21 mouse cellular contexts compared by ENCODE assay signal in genomic region chr17:10069251-10069650, GRCm38 (mm10).
"Had no signal": no experiment of that assay in that cellular context is flagged by ENCODE, and none has a peak within 500 bp of the region (broad histone marks: within the 10 kb centered on the region; RNA-seq: fewer than 3 reads in every experiment).

No protein-coding gene starts in this region.

- H3K4me3 ChIP-seq: lung, embryonic 15.5 days; megakaryocyte, embryonic 14.5 days; midbrain, embryonic 13.5 days; midbrain, embryonic 15.5 days; neural tube, embryonic 13.5 days; neural tube, embryonic 15.5 days; stomach, embryonic 15.5 days had no signal

- H3K4me1 ChIP-seq: lung, embryonic 15.5 days; midbrain, embryonic 13.5 days; midbrain, embryonic 15.5 days; neural tube, embryonic 15.5 days; stomach, embryonic 15.5 days had no signal

- H3K27ac ChIP-seq: lung, embryonic 15.5 days; macrophage; midbrain, embryonic 13.5 days; midbrain, embryonic 15.5 days; neural tube, embryonic 13.5 days; neural tube, embryonic 15.5 days; stomach, embryonic 15.5 days; stomach, postnatal 0 days had no signal

- DNase-seq: liver, postnatal 0 days; lung, adult 2 months; lung, postnatal 14 days; lung, postnatal 36 days; retina, postnatal 1 day; right cerebral cortex, adult 18-20 months; right cerebral cortex, postnatal 14 days; thymus, adult 2 months; thymus, postnatal 25 days; thymus, postnatal 4 days had no signal

- H3K4me2 ChIP-seq: lung, embryonic 15.5 days; midbrain, embryonic 11.5 days; midbrain, embryonic 13.5 days; midbrain, embryonic 15.5 days; neural tube, embryonic 13.5 days; neural tube, embryonic 15.5 days; stomach, embryonic 15.5 days had no signal

- H3K27me3 ChIP-seq: lung, embryonic 15.5 days; megakaryocyte, embryonic 14.5 days; midbrain, embryonic 13.5 days; midbrain, embryonic 15.5 days; neural tube, embryonic 13.5 days; neural tube, embryonic 15.5 days; stomach, embryonic 15.5 days had no signal

- H3K9me3 ChIP-seq: lung, embryonic 15.5 days; midbrain, embryonic 13.5 days; midbrain, embryonic 15.5 days; neural tube, embryonic 13.5 days; neural tube, embryonic 15.5 days; stomach, embryonic 15.5 days had no signal

- H3K36me3 ChIP-seq: lung, embryonic 15.5 days; midbrain, embryonic 13.5 days; midbrain, embryonic 15.5 days; neural tube, embryonic 13.5 days; neural tube, embryonic 15.5 days; stomach, embryonic 15.5 days had no signal

- ATAC-seq: liver, postnatal 0 days; lung, postnatal 0 days; midbrain, embryonic 13.5 days; midbrain, embryonic 15.5 days had no signal

- H3K9ac ChIP-seq: liver, postnatal 0 days; lung, embryonic 15.5 days; midbrain, embryonic 13.5 days; midbrain, embryonic 15.5 days; neural tube, embryonic 13.5 days; neural tube, embryonic 15.5 days; stomach, embryonic 15.5 days had no signal
